Mouse (Mus musculus) lung, adult 2 months (tissue): ENCODE measurements at regions not wholly inside any gene's neighbourhood (a gene's known extent, or its start where the extent isn't known, plus 50 kb on each side); places are given as distances from the start of the nearest gene placed in this dataset.

ENCODE experiments used
- CTCF ChIP-seq: fragments of 200-500 bp; IDR thresholded peaks from 2 replicates; pipeline ENCODE4 v1.5.1; 2011; ENCODE audit warnings: mild to moderate bottlenecking, low read length, control low read depth; ENCODE audit not compliant: insufficient read depth
- POLR2A ChIP-seq: fragments of 200-500 bp; IDR thresholded peaks from 2 replicates; pipeline ENCODE4 v1.6.1; 2011; ENCODE audit warnings: low read depth, mild to moderate bottlenecking, control low read depth, low read length, borderline replicate concordance; ENCODE audit errors: extremely low read depth

DNA sequence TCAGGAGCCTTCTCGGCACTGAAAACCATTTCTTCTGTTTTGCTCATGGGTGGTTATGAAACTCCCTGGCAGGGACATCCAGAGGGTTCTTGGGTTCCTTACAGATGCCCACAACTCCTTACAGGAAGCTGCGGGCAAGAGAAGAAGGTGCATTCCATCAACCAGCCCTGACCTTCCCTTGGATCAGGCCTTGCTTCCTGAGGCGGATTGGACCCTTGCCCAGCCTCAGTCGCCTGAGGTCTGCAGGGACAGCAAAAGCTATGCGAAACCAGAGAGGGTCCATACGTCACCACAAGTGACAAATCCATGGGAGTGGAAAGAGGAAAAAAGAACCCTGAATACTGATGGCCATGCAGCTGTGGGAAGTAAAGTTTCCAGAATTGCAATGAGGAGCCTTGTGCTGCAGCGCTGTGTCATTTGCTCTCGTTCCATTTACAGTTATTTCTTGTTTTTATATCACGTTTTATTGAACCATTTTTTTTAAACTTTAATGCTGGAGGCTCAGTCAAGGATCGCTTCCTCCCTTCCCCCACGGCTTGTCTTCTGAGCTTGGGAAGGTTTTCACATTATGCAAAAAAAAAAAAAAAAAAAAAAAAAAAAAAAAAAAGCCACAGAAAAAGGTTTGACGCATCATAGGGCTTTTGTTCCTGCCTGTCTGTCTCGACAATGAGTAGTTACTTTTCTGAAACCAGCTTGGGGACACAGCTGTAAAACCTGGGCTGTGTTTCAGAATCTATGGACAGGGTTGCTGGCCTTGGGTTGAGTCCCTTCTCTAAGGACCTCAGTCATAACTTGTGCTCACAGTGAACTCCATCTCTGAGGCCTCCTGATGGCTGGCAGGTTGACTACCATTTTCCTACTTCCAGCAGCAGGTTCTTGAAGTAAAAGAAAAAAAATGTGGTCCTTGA, 202.0 kb upstream of the Ncam1 start:
- TF ChIP-seq CTCF: no peak
- TF ChIP-seq POLR2A: no peak
